Mouse (Mus musculus): ENCODE measurements around the gene Ttc22. TPM values are rescaled to one million over a fixed set of nuclear protein-coding genes. Genes with fewer than 3 reads are reported as not detected.

Gene Ttc22
- polyA plus RNA-seq, 2 experiments = 5.9 to 6.9 TPM

DNA sequence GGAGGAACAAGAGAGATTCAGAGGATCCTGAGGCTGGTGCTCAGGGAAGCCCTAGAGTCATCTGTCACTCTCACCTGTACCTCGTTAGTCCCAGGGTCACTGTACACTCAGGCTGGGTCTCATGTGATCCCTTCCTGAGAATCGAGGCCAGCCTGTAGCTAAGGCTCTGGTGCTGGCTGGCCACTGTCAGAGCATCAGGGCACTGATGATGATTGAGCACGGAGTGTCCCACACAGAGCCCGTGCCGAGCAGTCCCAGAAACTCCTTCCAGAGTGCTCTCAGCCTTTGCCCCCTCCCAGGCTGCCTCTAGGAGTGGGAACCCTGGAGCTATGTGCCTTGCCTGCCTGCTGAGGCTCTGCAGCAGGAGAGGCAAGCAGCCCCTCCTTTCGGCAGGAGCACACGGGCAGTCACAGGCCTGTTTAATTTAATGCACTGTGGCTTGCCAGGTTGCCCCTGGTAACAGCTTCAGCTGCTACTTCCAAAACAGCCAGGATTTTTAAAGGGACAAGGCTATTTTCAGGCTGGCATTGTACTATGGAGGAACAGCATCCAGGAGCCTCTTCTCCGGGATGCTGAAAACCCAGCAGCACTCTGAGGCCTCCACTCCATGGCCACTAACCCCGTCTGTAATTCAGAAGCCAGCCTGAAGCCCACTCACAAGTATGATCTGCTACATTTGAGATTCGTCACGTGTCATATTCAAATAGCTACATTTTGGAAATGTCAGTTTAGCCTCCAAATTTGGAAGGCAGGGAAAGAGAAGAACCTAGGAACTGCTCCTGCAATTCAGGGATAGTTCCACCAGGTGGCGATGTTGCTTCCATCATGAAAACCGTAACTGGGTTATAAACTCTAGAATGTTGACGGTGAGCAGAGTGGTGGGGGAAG, 8.3 kb downstream of the Ttc22 start:
- Histone ChIP-seq H3K4me2 (replicated peaks; ENCODE audit: low read depth, low read length, severe bottlenecking) (peak overlapping the region; percentile 10; the same call in 1 of the 2 replicates), H3K9ac (ENCODE audit: low read depth, low read length, severe bottlenecking) (peak overlapping the region; percentile 40; the same call in 1 of the 2 replicates), H3K4me1 (ENCODE audit: control insufficient read depth, insufficient read depth, low read length) (peaks cover 25% of the 10 kb centered on the region), H3K9me3 (ENCODE audit: control insufficient read depth, low read length) (no peaks in the 10 kb centered on the region), H3K27ac (replicated peaks; ENCODE audit: low read depth, low read length) (peak overlapping the region; percentile 71), H3K27me3 (ENCODE audit: control insufficient read depth, insufficient read depth, low read length) (no peaks in the 10 kb centered on the region), H3K36me3 (ENCODE audit: control insufficient read depth, insufficient read depth, low read length) (no peaks in the 10 kb centered on the region), H3K4me3 (replicated peaks; ENCODE audit: low read length) (no peak overlapping the region)
- DNase-seq (ENCODE audit: low spot score) (peak; percentile 81), ATAC-seq (ENCODE audit: low FRiP score, low read depth) (peak; percentile 79)
- TF ChIP-seq POLR2A (IDR thresholded peaks at IDR 0.05; ENCODE audit: borderline replicate concordance, extremely low read depth, insufficient read depth, insufficient read length) = no peak
- WGBS = 12% methylated on average over 14 of the region's 14 CpGs

GRCm38 (mm10) chr4:106632313-106632712, 10.1 kb downstream of the Ttc22 start:
- H3K9ac ChIP-seq (ENCODE audit: low read depth, low read length, severe bottlenecking) = no peak overlapping the region
- WGBS = 46% methylated on average over 1 of the region's 3 CpGs
- ATAC-seq (ENCODE audit: low FRiP score, low read depth) (no peak), DNase-seq (ENCODE audit: low spot score) (no peak)
- no peaks in the 10 kb centered on the region for H3K9me3 ChIP-seq (ENCODE audit: control insufficient read depth, low read length)
- H3K4me2 ChIP-seq (replicated peaks; ENCODE audit: low read depth, low read length, severe bottlenecking) = no peak overlapping the region
- H3K27ac ChIP-seq (replicated peaks; ENCODE audit: low read depth, low read length) = no peak overlapping the region
- peaks cover 25% of the 10 kb centered on the region for H3K4me1 ChIP-seq (ENCODE audit: control insufficient read depth, insufficient read depth, low read length)
- TF ChIP-seq POLR2A (IDR thresholded peaks at IDR 0.05; ENCODE audit: borderline replicate concordance, extremely low read depth, insufficient read depth, insufficient read length) = no peak
- H3K36me3 ChIP-seq (ENCODE audit: control insufficient read depth, insufficient read depth, low read length) = no peaks in the 10 kb centered on the region
- H3K27me3 ChIP-seq (ENCODE audit: control insufficient read depth, insufficient read depth, low read length) = no peaks in the 10 kb centered on the region; the same call in 1 of the 2 replicates
- no peak overlapping the region for H3K4me3 ChIP-seq (replicated peaks; ENCODE audit: low read length)

GRCm38 (mm10) chr4:106633281-106634085, 11.3 kb downstream of the Ttc22 start:
- Histone ChIP-seq H3K36me3 (ENCODE audit: control insufficient read depth, insufficient read depth, low read length) (no peaks in the 10 kb centered on the region), H3K4me3 (replicated peaks; ENCODE audit: low read length) (no peak overlapping the region), H3K9ac (ENCODE audit: low read depth, low read length, severe bottlenecking) (peak overlapping the region; percentile 31; the same call in 1 of the 2 replicates), H3K4me2 (replicated peaks; ENCODE audit: low read depth, low read length, severe bottlenecking) (peak overlapping the region; percentile 21; the same call in 1 of the 2 replicates), H3K4me1 (ENCODE audit: control insufficient read depth, insufficient read depth, low read length) (peaks cover 25% of the 10 kb centered on the region), H3K27ac (replicated peaks; ENCODE audit: low read depth, low read length) (peak overlapping the region; percentile 78), H3K27me3 (ENCODE audit: control insufficient read depth, insufficient read depth, low read length) (no peaks in the 10 kb centered on the region; the same call in 1 of the 2 replicates), H3K9me3 (ENCODE audit: control insufficient read depth, low read length) (no peaks in the 10 kb centered on the region)
- TF ChIP-seq POLR2A (IDR thresholded peaks at IDR 0.05; ENCODE audit: borderline replicate concordance, extremely low read depth, insufficient read depth, insufficient read length) = no peak
- DNase-seq (ENCODE audit: low spot score) (peak; percentile 44), ATAC-seq (ENCODE audit: low FRiP score, low read depth) (peak; percentile 58; the same call in 1 of the 2 replicates)
- 17% methylated on average over 8 of the region's 8 CpGs for WGBS

- no peak for TF ChIP-seq POLR2A (IDR thresholded peaks at IDR 0.05; ENCODE audit: borderline replicate concordance, extremely low read depth, insufficient read depth, insufficient read length)
- no peaks in the 10 kb centered on the region for H3K9me3 ChIP-seq (ENCODE audit: control insufficient read depth, low read length)
- no peaks in the 10 kb centered on the region for H3K36me3 ChIP-seq (ENCODE audit: control insufficient read depth, insufficient read depth, low read length)
- H3K4me1 ChIP-seq (ENCODE audit: control insufficient read depth, insufficient read depth, low read length) = peaks cover 25% of the 10 kb centered on the region
- no peak overlapping the region for H3K9ac ChIP-seq (ENCODE audit: low read depth, low read length, severe bottlenecking)
- ATAC-seq (ENCODE audit: low FRiP score, low read depth) (no peak), DNase-seq (ENCODE audit: low spot score) (no peak)
- WGBS = 55% methylated on average over 8 of the region's 9 CpGs
- H3K4me2 ChIP-seq (replicated peaks; ENCODE audit: low read depth, low read length, severe bottlenecking) = no peak overlapping the region
- H3K27ac ChIP-seq (replicated peaks; ENCODE audit: low read depth, low read length) = peak overlapping the region; percentile 78
- no peaks in the 10 kb centered on the region; the same call in 1 of the 2 replicates for H3K27me3 ChIP-seq (ENCODE audit: control insufficient read depth, insufficient read depth, low read length)
- no peak overlapping the region for H3K4me3 ChIP-seq (replicated peaks; ENCODE audit: low read length)
Observed at GRCm38 (mm10) chr4:106634086-106634479, 11.9 kb downstream of the Ttc22 start.

All from limb, embryonic 14.5 days (tissue).